Mouse (Mus musculus): ENCODE results near the gene Grcc10.
A peak's percentile ranks its signal among the peaks of the same experiment; 100 is the strongest.

Grcc10 gene

DNA sequence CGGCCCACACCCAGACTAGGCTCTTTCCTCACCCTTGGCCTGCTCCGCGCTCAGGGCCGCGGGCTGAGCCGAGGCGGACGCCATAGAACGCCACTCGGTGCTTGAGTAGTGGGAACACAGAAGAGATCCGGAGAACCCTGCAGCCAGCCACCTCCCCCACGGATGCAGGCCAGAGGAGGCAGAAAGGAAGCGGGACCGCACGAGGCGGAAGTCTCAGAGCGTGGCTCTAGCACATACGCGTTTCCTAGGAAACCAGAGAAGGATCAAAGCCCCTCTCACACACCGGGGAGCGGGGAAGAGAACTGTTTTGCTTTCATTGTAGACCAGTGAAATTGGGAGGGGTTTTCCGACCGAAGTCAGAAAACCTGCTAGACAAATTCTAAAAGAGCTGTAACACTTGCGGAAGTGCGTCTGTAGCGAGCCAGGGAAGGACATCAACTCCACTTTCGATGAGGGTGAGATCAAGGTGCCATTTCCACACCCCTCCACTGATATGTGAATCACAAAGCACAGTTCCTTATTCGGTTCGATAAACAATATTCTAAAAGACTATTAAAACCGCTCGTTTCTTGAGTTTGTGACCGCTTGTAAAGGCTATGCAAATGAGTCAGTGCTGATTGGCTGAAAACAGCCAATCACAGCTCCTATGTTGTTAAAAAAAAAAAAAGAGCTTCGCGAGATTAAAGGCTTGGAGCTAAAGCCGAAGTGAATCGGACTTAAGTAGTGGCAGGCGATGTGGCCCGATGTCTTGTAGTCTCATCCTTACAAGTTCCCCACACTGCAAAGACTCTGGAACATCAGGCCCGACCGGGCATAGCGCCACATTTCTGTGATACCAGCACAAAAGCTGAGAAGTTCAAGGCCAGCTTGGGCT is at the start of gene Grcc10:
Gene Grcc10 (minus strand): TSS at position 487 of the 874 bp plus-strand sequence.
- peak; percentile 93 for DNase-seq (ENCODE audit: low read depth, low spot score)

GRCm38 (mm10) chr6:124790121-124790520 is 48.9 kb upstream of the Grcc10 start:
- DNase-seq (ENCODE audit: low read depth, low spot score) = no peak

DNA sequence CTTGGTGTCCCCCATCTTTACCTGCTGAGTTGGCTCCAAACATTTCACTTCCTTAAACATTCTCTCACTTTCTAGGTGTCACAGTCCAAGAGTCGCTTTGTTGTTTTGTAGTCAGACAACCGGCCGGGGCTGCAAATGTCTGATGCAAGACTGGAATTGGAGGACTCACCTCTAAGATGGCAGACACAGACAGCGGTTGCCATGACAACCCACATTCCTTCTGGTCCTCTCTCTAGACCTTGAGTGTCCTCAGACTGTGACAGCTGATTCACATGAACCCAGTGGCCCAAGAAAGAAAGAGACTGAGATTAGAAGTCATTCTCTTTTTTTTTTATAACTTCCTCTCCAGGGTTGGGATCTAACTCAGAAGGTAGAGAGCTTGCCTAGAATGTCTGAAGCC is 48.3 kb upstream of the Grcc10 start:
- no peak for DNase-seq (ENCODE audit: low read depth, low spot score)

DNA sequence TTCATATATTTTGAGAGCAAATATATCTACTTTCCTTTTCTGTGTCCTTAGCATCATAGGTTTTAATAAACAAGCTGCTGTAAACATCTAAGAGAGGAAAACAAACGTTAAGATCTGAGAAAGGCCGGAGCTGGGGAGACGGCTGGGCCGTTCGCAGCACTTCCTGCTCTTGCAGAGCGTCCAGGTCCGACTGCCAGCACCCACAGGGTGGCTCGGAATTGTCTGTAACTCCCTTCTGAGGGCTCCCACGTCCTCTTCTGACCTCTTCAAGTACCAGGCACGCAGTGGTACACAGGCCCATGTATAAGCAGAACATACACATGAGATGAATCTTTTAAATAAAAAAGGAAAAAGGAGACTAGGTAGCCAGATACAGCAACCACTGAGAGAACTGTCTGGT is 46.5 kb upstream of the Grcc10 start:
- DNase-seq (ENCODE audit: low read depth, low spot score) = no peak

DNA sequence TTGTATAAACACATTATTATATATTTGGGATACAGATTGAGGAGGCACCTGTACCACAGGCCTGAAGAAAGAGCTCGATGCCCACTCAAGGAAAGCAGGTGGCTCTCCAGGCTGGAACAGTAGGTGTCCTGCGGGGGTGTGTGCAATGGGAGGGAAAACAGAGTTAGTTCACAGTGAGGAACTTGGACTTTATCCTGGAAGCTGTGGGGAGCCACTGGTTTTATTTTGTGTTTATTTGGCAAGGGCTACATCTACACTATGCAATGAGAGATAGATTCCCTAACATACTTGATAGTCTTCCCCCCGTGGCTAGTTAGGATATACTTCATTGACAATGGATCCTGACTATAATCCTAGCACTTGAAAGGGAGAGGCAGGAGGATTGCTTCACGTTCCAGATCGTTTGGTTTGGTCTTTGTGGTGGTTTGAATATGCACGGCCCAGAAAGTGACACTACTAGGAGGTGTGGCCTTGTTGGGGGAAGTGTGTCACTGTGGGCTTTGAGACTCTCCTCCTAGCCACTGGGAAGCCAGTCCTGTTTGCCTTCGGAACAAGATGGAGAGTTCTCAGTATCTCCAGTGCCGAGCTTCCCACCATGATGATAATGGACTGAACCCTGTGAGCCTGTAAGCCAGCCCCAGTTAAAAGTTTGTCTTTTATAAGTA is 45.7 kb upstream of the Grcc10 start:
- DNase-seq (ENCODE audit: low read depth, low spot score) = no peak

GRCm38 (mm10) chr6:124782436-124782835 is 41.3 kb upstream of the Grcc10 start:
- no peak for DNase-seq (ENCODE audit: low read depth, low spot score)

- no peak for DNase-seq (ENCODE audit: low read depth, low spot score)
Measured at GRCm38 (mm10) chr6:124780917-124781316, 39.7 kb upstream of the Grcc10 start.

DNA sequence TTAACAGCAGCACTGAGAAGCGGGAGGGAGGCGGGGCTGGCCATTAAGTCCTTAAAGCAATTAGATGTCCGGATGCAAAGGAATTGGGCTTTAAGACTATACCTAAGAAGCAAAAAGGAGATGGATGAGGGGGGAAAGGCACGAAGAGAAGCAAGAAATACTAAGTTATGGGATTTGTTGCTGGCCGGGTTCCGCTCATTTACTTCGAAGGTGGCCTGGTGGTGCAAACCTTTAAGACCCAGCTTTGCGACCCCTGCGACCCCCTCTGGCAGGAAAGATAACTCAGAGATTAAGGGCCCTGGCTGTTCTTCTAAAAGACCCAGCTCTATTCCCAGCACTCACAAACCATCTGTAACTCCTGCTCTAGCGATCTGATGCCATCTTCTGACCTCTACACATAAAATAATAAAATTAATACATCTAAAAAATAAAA is 38.8 kb upstream of the Grcc10 start:
- DNase-seq (ENCODE audit: low read depth, low spot score) = no peak

DNA sequence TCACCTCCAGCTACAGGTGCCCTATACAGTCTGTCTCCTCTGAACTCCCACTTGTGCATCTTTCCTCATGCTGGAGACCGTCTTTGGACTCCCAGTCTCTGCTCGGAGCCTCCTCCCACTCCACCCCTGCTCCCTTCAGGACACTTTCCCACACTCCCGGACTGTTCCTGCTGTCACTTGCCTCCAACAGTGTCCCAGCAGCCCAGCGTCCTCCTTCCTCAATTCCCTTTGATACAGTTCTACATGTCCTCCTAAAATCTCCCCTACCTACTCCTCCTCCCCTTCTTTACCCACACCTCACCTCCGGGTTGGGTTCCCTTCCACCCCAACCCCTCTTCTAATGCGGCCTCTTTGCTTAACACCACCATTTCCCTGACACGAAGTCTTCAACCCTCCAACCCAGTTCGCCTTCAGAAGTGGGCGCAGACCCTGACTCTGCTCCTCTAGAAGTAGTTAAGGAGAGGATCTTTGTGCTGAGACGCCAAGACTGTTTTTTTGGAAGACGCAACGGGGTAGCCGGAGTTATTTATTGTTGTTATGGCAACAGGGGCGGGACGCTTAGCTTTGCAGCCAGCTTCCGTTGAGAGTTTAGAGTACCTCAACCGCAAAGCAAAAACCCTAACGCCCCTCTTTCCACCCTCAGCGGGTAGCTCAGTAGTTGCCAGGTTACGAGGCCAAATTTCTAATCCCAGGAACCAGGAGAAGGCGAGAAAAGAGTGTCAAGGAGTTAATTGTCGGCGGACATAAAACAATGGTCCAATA is 38.2 kb upstream of the Grcc10 start, which contains the start of gene Lrrc23:
Gene Lrrc23 (minus strand): TSS at position 506 of the 762 bp plus-strand sequence.
- no peak for DNase-seq (ENCODE audit: low read depth, low spot score)

DNA sequence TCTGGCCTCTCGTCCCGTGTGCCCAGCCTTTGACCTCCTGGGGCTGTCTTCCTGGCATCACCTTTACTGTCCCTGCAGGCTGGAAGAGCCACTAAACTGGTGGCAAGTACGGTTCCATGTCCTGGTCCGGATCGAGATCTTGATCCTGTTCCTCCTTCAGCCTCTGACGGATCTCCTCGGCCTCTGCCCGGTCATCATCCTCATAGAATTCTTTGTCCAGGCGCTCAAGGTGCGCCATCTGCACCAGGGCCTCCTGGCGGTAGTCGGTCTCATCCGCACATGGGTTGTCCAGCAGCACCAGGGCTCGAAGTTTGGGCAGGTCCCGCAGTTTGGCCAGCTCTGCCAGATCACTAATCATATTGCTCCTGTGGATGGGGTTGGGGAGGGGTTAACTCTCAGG is 29.3 kb upstream of the Grcc10 start:
- no peak for DNase-seq (ENCODE audit: low read depth, low spot score)

- DNase-seq (ENCODE audit: low read depth, low spot score) = no peak
Measured at GRCm38 (mm10) chr6:124770013-124770412, 28.8 kb upstream of the Grcc10 start.

- DNase-seq (ENCODE audit: low read depth, low spot score) = no peak
Measured at GRCm38 (mm10) chr6:124769101-124769765, 28.1 kb upstream of the Grcc10 start, which contains the start of gene Eno2. TSS of gene Eno2 (minus strand) at chr6:124769673.

GRCm38 (mm10) chr6:124768704-124769044 is 27.5 kb upstream of the Grcc10 start:
- no peak for DNase-seq (ENCODE audit: low read depth, low spot score)

DNA sequence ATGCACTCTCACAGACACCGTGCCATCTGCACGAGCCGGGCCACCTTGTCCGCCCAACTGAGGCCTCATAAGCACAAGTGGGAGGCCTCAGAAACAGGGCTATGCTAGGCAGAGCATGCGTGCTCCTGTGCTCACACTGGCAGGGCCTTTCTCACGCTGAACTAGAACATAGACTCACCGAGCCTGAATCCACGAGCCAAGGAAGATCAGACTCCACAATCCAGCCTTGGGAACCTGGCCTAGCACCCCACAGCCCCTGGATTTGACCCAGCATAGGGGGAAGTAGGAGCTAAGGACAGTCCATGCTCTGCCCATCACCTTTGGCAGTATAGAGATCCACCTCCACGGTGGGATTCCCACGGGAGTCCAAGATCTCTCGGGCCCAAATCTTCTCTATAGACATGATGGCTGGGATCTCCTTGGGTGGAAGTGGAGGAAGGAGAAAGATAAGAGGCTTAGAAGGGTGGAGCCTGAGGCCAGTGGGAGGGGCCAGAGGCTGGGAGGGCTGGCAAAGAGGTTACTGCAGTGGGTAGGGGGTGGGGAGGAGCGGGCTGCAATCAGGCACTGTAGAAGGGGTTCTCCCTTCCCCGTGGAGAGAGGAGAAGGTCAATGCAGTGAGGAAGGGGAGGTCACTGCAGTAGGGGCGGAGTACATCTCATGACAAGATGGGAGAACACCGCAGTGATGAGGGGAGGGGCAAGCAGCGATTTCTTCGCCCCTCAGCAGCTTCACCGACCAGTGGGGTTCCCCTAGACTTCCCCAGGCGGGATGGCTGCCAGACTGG is 26.9 kb upstream of the Grcc10 start:
- DNase-seq (ENCODE audit: low read depth, low spot score) = no peak

- no peak for DNase-seq (ENCODE audit: low read depth, low spot score)
Measured at GRCm38 (mm10) chr6:124767536-124767919, 26.4 kb upstream of the Grcc10 start.

- no peak for DNase-seq (ENCODE audit: low read depth, low spot score)
Measured at GRCm38 (mm10) chr6:124765951-124766350, 24.8 kb upstream of the Grcc10 start.

DNA sequence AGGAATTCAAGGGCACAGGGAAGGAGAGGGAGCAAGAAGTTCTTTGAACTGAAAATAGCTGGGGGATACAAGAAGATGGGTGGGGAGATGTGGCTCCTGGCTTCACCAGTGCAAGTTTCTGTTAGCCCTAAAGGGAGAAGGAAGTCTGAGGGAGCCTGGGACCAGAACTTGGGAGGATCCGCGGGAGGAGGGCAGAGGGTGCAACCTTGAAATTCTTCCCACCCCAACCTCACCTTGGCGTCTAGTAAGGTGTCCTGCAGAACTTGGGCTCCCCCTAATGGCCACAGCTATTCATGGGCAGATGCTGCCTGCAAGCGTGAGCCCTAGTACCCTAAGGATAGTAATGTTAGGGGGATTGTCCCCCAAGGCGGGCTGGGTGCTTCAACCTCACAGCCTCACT is 18.1 kb upstream of the Grcc10 start:
- no peak for DNase-seq (ENCODE audit: low read depth, low spot score)

DNA sequence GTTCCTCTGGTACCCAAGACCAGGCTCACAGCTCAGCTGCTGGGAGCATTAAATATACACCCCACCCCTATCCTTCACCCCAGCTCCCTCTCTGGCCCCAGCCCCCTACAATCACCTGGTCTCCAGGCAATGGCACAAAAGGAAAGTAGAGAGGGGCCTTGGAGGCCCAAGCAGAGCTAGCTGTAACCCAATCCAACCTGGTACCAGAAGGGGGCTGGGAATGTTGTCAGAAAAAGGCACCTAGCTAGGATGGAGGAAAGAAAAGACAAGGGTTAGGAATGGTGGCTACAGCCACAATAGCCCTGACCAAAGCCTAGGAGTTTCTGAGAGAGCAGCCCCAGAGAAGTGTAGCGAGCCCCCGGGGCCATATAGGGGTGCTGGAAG is 17.7 kb upstream of the Grcc10 start:
- DNase-seq (ENCODE audit: low read depth, low spot score) = no peak

DNA sequence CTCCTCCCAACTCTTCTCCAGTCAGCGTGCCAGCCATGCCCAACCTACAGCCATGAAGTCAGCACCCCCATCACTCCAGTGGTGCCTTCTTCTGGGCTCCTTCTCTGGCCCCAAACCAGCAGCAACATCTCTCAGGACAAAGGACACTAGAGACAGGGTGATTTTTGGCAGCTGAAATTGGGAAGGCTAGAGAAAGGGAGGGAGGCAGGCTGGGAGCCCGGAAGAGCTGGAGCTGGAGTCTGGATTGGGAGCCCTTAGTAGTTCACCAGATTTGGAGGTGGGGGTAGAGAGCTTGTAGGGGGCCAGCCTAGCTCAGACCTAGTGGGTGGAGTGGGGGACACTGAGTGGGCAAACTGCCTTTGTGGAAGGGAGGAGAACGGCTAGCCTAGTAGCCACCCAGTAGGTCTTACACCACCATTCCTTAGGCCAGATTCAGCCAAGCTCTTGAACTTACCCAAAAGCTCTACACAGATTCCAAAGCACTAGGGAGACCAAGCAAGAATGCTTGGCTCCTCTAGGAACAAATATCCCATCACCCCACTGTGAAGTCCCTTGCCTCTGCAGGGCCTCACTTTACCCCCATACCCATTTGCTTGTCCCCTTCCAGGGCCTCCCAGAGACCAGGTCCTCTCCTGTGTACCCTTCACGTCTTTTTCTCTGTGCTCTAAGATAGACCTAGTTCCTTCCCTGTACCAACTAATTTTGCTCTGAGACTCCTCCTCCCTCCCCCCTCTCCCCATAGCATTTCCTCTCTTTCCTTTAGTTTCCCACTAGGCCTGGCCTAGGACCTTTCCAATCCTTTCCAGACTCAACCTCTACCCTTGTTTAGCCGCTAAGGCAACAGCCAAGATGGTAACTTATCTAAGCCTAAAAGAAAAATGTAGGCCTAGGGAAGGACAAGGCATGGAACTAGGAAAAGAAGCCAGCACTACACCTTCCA is 17.0 kb upstream of the Grcc10 start:
- DNase-seq (ENCODE audit: low read depth, low spot score) = no peak
